ENCODE assay signal across 14 mouse cellular contexts in genomic region chr17:35079778-35080177, GRCm38 (mm10). TPM values are rescaled to one million over a fixed set of nuclear protein-coding genes. Genes with fewer than 3 reads are reported as not detected.
DNase-seq lines count a peak whose midpoint lies in the region; ATAC-seq and TF ChIP-seq lines count a peak whose summit lies in the region.
"Had no signal": no experiment of that assay in that cellular context is flagged by ENCODE, and none has a peak within 500 bp of the region (broad histone marks: within the 10 kb centered on the region; RNA-seq: fewer than 3 reads in every experiment).

No protein-coding gene starts in this region.

- peaks cover 18% of the 10 kb centered on the region for H3K4me1 ChIP-seq in neural tube, embryonic 13.5 days (replicated peaks)
- H3K4me1 ChIP-seq in liver, embryonic 11.5 days (replicated peaks; ENCODE audit: control insufficient read depth, insufficient read depth, low read length): peaks cover 22% of the 10 kb centered on the region
- H3K4me1 ChIP-seq in stomach, postnatal 0 days (replicated peaks; ENCODE audit: control insufficient read depth, insufficient read depth): no peaks in the 10 kb centered on the region; the same call in 1 of the 2 replicates

- H3K4me3 ChIP-seq in neural tube, embryonic 13.5 days: no peak overlapping the region
- peak overlapping the region; percentile 26 for H3K4me3 ChIP-seq in liver, embryonic 11.5 days (ENCODE audit: low read depth, low read length)
- H3K4me3 ChIP-seq in stomach, postnatal 0 days (ENCODE audit: low read depth, low read length): no peak overlapping the region
- H3K4me3 ChIP-seq: embryonic facial prominence, embryonic 13.5 days had no signal

- H3K27ac ChIP-seq in neural tube, embryonic 13.5 days (replicated peaks): no peak overlapping the region
- peak overlapping the region; percentile 74 for H3K27ac ChIP-seq in liver, embryonic 11.5 days (ENCODE audit: low read depth, low read length)
- H3K27ac ChIP-seq in stomach, postnatal 0 days (replicated peaks): 0 out of 2 replicates have a peak overlapping the region, but pooled peaks have one; percentile 8
- H3K27ac ChIP-seq: embryonic facial prominence, embryonic 13.5 days; hindbrain, embryonic 14.5 days had no signal

- H3K9ac ChIP-seq in neural tube, embryonic 13.5 days: 0 out of 2 replicates have a peak overlapping the region, but pooled peaks have one; percentile 45
- peak overlapping the region; percentile 61 for H3K9ac ChIP-seq in liver, embryonic 11.5 days (ENCODE audit: low read depth, low read length)
- H3K9ac ChIP-seq in stomach, postnatal 0 days (ENCODE audit: low read length): no peak overlapping the region
- H3K9ac ChIP-seq: embryonic facial prominence, embryonic 13.5 days; hindbrain, embryonic 14.5 days had no signal

- H3K36me3 ChIP-seq in neural tube, embryonic 13.5 days: no peaks in the 10 kb centered on the region
- no peaks in the 10 kb centered on the region for H3K36me3 ChIP-seq in liver, embryonic 11.5 days (ENCODE audit: control insufficient read depth, insufficient read depth, low read length)
- no peaks in the 10 kb centered on the region for H3K36me3 ChIP-seq in stomach, postnatal 0 days (ENCODE audit: control insufficient read depth, insufficient read depth, low read length)
- H3K36me3 ChIP-seq: embryonic facial prominence, embryonic 13.5 days had no signal

- TF ChIP-seq CTCF in stomach, postnatal 0 days (IDR thresholded peaks at IDR 0.05; ENCODE audit: low read depth): peak; percentile 41; the same call in 1 of the 2 replicates

- TF ChIP-seq EP300 in stomach, postnatal 0 days (optimal IDR thresholded peaks at IDR 0.05): no peak

- WGBS in neural tube, embryonic 13.5 days: 75% methylated on average over 9 of the region's 9 CpGs
- 12% methylated on average over 9 of the region's 9 CpGs for WGBS in liver, embryonic 11.5 days
- 39% methylated on average over 9 of the region's 9 CpGs for WGBS in stomach, postnatal 0 days

- no peak for ATAC-seq in neural tube, embryonic 13.5 days (ENCODE audit: low read depth)
- peak; percentile 92 for ATAC-seq in erythroid progenitor cell, adult 5-6 weeks (replicated peaks; ENCODE audit: low FRiP score, poor library complexity, severe bottlenecking)
- peak; percentile 95 for ATAC-seq in liver, embryonic 11.5 days (replicated peaks; ENCODE audit: low FRiP score)
- peak; percentile 38 for ATAC-seq in stomach, postnatal 0 days (ENCODE audit: low FRiP score, low TSS enrichment)

- no peak for DNase-seq in neural tube, embryonic 10.5 days (ENCODE audit: extremely low spot score, low spot score)
- DNase-seq in liver, embryonic 11.5 days (ENCODE audit: low spot score): no peak
- peak; percentile 63 for DNase-seq in stomach, postnatal 0 days (ENCODE audit: low spot score)
- DNase-seq in kidney, postnatal 36 days: no peak
- DNase-seq in lung, postnatal 14 days: no peak
- DNase-seq: adrenal gland, adult 2 months; cerebellum, adult 11-12 months; lung, adult 18-20 months; thymus, adult 2 months had no signal

- no peak overlapping the region for H3K4me2 ChIP-seq in neural tube, embryonic 13.5 days
- peak overlapping the region; percentile 64 for H3K4me2 ChIP-seq in liver, embryonic 11.5 days
- H3K4me2 ChIP-seq in stomach, postnatal 0 days (replicated peaks; ENCODE audit: low read depth): peak overlapping the region; percentile 11; the same call in 1 of the 2 replicates
- H3K4me2 ChIP-seq: embryonic facial prominence, embryonic 13.5 days; hindbrain, embryonic 14.5 days had no signal

- no peaks in the 10 kb centered on the region for H3K27me3 ChIP-seq in neural tube, embryonic 13.5 days
- H3K27me3 ChIP-seq in liver, embryonic 11.5 days (replicated peaks; ENCODE audit: control insufficient read depth, insufficient read depth, low read length): 0 out of 2 replicates have a peak, but pooled peaks cover 3% of the 10 kb centered on the region
- H3K27me3 ChIP-seq in stomach, postnatal 0 days (ENCODE audit: control insufficient read depth, insufficient read depth, low read length): no peaks in the 10 kb centered on the region

- H3K9me3 ChIP-seq in neural tube, embryonic 13.5 days: no peaks in the 10 kb centered on the region
- H3K9me3 ChIP-seq in liver, embryonic 11.5 days (ENCODE audit: control insufficient read depth, low read length): no peaks in the 10 kb centered on the region
- H3K9me3 ChIP-seq in stomach, postnatal 0 days (ENCODE audit: control insufficient read depth, low read length): no peaks in the 10 kb centered on the region
- H3K9me3 ChIP-seq: embryonic facial prominence, embryonic 13.5 days had no signal

RNA-seq across cellular contexts. Expression of gene Ly6g6d, which starts 1.9 kb away (rescaled TPM):
- polyA plus RNA-seq in neural tube, embryonic 13.5 days (2015; fragmentation: Nextera tagmentation; extraction: Ambion mirVana): 0.95 and 1.8 TPM in 2 replicates
- total RNA-seq in erythroid progenitor cell, adult 5-6 weeks (2015; ENCODE audit: low replicate concordance): not detected in 2 replicates
- total RNA-seq in erythroid progenitor cell, adult 5-6 weeks (2017; ENCODE audit: low replicate concordance): not detected in 2 replicates
- 0.44 and 0.78 TPM in 2 replicates for polyA plus RNA-seq in liver, embryonic 11.5 days (2014; fragmentation: Nextera tagmentation; extraction: Ambion mirVana)
- polyA plus RNA-seq in stomach, postnatal 0 days (2015; fragmentation: Nextera tagmentation; extraction: Ambion mirVana): 7.1 and 7.7 TPM in 2 replicates

RNA-seq across cellular contexts. Expression of gene Ly6g6e, which starts 3.1 kb away (rescaled TPM):
- polyA plus RNA-seq in neural tube, embryonic 13.5 days (2015; fragmentation: Nextera tagmentation; extraction: Ambion mirVana): 0.46 and 0.55 TPM in 2 replicates
- total RNA-seq in erythroid progenitor cell, adult 5-6 weeks (2015; ENCODE audit: low replicate concordance): not detected in 2 replicates
- not detected in 2 replicates for total RNA-seq in erythroid progenitor cell, adult 5-6 weeks (2017; ENCODE audit: low replicate concordance)
- polyA plus RNA-seq in liver, embryonic 11.5 days (2014; fragmentation: Nextera tagmentation; extraction: Ambion mirVana): 0.57 TPM in 1 of 2 replicates, not detected in the other
- polyA plus RNA-seq in stomach, postnatal 0 days (2015; fragmentation: Nextera tagmentation; extraction: Ambion mirVana): 109 and 113 TPM in 2 replicates
- total RNA-seq: adrenal gland, adult 2 months had no signal
- polyA plus RNA-seq: hindbrain, embryonic 14.5 days had no signal

RNA-seq across cellular contexts. Expression of gene Ly6g6f, which starts 5.6 kb away (rescaled TPM):
- polyA plus RNA-seq in neural tube, embryonic 13.5 days (2015; fragmentation: Nextera tagmentation; extraction: Ambion mirVana): 0.44 and 0.68 TPM in 2 replicates
- total RNA-seq in erythroid progenitor cell, adult 5-6 weeks (2015; ENCODE audit: low replicate concordance): 3.8 TPM in 1 of 2 replicates, not detected in the other
- not detected in 2 replicates for total RNA-seq in erythroid progenitor cell, adult 5-6 weeks (2017; ENCODE audit: low replicate concordance)
- 12.8 and 13.5 TPM in 2 replicates for polyA plus RNA-seq in liver, embryonic 11.5 days (2014; fragmentation: Nextera tagmentation; extraction: Ambion mirVana)
- polyA plus RNA-seq in stomach, postnatal 0 days (2015; fragmentation: Nextera tagmentation; extraction: Ambion mirVana): 0.13 TPM in 1 of 2 replicates, not detected in the other
- total RNA-seq: adrenal gland, adult 2 months; ES-E14 had no signal
- polyA plus RNA-seq: adrenal gland, adult 2 months had no signal

RNA-seq across cellular contexts. Expression of gene Abhd16a, which starts 9.3 kb away (rescaled TPM):
- polyA plus RNA-seq in neural tube, embryonic 13.5 days (2015; fragmentation: Nextera tagmentation; extraction: Ambion mirVana): 98.2 and 104 TPM in 2 replicates
- total RNA-seq in erythroid progenitor cell, adult 5-6 weeks (2015; ENCODE audit: low replicate concordance): 98.5 and 106 TPM in 2 replicates
- 84.5 and 97.3 TPM in 2 replicates for total RNA-seq in erythroid progenitor cell, adult 5-6 weeks (2017; ENCODE audit: low replicate concordance)
- polyA plus RNA-seq in liver, embryonic 11.5 days (2014; fragmentation: Nextera tagmentation; extraction: Ambion mirVana): 71.6 and 79.8 TPM in 2 replicates
- polyA plus RNA-seq in stomach, postnatal 0 days (2015; fragmentation: Nextera tagmentation; extraction: Ambion mirVana): 74.2 and 75.0 TPM in 2 replicates

RNA-seq across cellular contexts. Expression of gene Mpig6b, which starts 13.8 kb away (rescaled TPM):
- 0.28 and 0.38 TPM in 2 replicates for polyA plus RNA-seq in neural tube, embryonic 13.5 days (2015; fragmentation: Nextera tagmentation; extraction: Ambion mirVana)
- 1.1 TPM in 1 of 2 replicates, not detected in the other for total RNA-seq in erythroid progenitor cell, adult 5-6 weeks (2015; ENCODE audit: low replicate concordance)
- not detected in 2 replicates for total RNA-seq in erythroid progenitor cell, adult 5-6 weeks (2017; ENCODE audit: low replicate concordance)
- 8.4 and 11.2 TPM in 2 replicates for polyA plus RNA-seq in liver, embryonic 11.5 days (2014; fragmentation: Nextera tagmentation; extraction: Ambion mirVana)
- 0.49 and 0.96 TPM in 2 replicates for polyA plus RNA-seq in stomach, postnatal 0 days (2015; fragmentation: Nextera tagmentation; extraction: Ambion mirVana)
- total RNA-seq: adrenal gland, adult 2 months; ES-E14 had no signal

Comparison
In these comparisons a context has a peak if more than half of its experiments do, and no peak if none do; other contexts are left out.
1. RNA of gene Ly6g6e, which starts 3.1 kb away (polyA plus RNA-seq): 109 to 113 TPM in stomach, postnatal 0 days; 0.46 to 0.55 TPM in neural tube, embryonic 13.5 days and 0.57 TPM in liver, embryonic 11.5 days; every median in the first group is over 10 times any median in the second.